Mouse (Mus musculus): ENCODE measurements at regions not wholly inside any gene's neighbourhood (a gene's known extent, or its start where the extent isn't known, plus 50 kb on each side); places are given as distances from the start of the nearest gene placed in this dataset.

- TF ChIP-seq MAX (IDR thresholded peaks at IDR 0.05; ENCODE audit: low read depth) (no peak), POLR2A (IDR thresholded peaks at IDR 0.05; ENCODE audit: insufficient read length, low read depth) (no peak), SRF (IDR thresholded peaks at IDR 0.05; ENCODE audit: control insufficient read depth, insufficient read length, low read depth) (no peak), POLR2AphosphoS2 (IDR thresholded peaks at IDR 0.05; ENCODE audit: insufficient read length, low read depth) (no peak), USF1 (IDR thresholded peaks at IDR 0.05; ENCODE audit: low read depth) (no peak)
Observed at GRCm38 (mm10) chr8:30916184-30916751, 2512.2 kb upstream of the 5930422O12Rik start.
